Mouse (Mus musculus) heart, adult 9 months (tissue): ENCODE measurements around the gene Fam216b.

Experiments used
- DNase-seq, 2 experiments: peaks; one replicate each; pipeline ENCODE4 v3.0.0; 2022; ENCODE audit warnings: low spot score in 2 of 2

Fam216b gene

DNA sequence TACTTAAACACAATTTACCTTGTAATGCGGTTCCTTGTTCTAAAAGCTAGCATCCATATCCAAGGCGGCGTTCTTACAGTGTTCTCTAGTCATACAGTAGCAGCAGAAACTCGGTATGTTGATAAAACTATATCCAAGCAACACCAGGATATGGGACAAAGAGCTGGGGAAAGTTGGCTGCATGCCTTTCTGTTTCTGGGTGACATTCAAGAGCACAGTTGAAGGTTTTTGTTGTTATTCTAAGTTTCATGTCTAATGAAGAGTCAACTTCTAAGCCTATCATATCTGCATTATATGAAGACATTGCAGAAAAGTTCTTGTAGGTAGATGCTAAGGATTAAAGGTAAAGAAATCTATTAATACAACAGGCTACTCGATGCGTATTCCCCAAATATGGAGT lies at the start of gene Fam216b:
Gene Fam216b, minus strand, starts transcription at position 101 of the 400 bp plus-strand sequence.
- DNase-seq: no peak

DNA sequence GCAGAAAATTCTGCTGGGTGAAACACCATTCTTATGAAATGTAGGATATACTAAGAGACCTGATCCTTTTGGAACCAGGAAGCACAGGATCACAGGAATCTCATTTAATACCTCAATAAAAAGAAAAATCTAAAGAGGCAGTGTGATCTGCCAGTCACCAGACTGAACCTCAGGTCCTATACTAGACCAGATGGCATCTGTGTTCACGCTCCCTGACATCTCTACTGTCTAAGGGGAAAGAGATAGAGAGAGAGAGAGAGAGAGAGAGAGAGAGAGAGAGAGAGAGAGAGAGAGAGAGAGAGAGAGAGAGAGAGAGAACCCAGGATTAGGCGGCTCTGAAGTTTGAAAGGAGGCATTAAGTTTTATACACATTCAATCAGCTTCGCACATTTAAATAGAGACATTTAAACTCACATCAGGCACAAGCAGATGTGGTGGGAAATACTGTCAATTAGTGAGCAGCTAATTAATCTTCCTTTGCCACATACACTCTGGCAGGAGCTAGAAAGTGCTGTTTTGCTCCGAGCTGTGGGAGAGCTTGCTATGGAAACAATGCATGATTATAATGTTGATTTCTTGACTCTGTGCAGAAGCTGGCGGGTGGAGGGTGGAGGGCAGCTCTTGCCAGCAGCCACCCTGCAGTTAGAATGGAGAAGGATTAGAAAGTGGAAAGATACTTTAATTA lies 43.7 kb upstream of the Fam216b start:
- no peak for DNase-seq

GRCm38 (mm10) chr14:78126670-78127069 lies 37.9 kb upstream of the Fam216b start:
- no peak for DNase-seq

GRCm38 (mm10) chr14:78120286-78120685 lies 31.5 kb upstream of the Fam216b start:
- DNase-seq: no peak

DNA sequence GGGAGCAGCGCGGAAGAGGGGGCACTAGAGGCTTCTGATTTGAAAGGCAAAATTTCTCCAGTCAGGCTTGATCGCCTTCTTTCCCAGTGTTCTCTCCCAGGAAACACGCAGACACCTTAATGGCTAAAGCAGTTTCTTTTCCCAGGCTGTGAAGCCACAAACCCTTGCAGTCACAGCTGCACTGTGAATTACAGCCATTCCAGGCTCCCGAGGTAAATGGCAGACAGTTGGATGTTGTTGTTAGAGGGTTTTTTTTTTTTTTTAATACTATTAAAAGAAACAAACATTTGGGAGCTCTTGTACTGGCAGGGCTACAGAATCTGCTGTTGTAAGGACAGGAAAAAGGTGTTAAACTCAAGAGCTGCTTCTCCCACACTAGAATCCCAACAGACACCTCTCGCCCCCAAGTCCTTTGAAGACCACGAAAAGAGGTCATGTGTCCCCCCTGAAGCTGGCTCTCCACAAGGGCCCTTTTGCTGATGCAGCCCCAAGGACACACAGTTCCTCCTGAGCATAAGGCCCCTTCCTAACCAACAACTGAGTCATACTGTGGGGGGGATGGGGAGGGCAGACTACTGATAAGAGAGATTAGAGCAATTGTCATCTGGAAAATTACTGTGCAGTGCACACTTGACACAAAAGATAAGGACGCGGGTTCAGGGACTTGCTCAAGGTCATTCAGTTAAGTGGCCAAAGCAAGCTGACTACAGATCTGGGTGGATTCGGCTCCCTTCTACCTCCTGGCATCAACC lies 30.8 kb upstream of the Fam216b start:
- no peak for DNase-seq

DNA sequence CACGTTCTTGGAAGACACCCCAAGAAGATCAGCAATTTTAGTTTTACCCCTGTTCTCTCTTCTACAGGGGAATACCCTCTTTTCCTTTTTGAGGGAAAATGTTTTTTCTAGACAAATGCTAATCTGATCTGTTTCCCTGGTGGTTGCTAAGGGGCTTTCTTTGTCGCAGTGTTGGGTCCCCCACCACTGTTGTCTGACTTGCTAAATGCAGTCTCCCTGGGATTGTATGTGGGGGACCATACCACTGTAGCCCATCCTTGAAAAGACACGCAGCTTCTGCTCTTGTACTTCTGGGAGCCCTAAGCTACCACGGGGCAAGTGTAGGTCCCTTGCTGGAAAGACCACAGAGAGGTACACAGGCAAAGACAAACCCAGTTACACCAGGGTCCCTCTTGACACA lies 28.9 kb upstream of the Fam216b start:
- DNase-seq: no peak

- no peak for DNase-seq
Measured at GRCm38 (mm10) chr14:78117268-78117667, 28.5 kb upstream of the Fam216b start.

GRCm38 (mm10) chr14:78112466-78112865 lies 23.7 kb upstream of the Fam216b start:
- DNase-seq: no peak

DNA sequence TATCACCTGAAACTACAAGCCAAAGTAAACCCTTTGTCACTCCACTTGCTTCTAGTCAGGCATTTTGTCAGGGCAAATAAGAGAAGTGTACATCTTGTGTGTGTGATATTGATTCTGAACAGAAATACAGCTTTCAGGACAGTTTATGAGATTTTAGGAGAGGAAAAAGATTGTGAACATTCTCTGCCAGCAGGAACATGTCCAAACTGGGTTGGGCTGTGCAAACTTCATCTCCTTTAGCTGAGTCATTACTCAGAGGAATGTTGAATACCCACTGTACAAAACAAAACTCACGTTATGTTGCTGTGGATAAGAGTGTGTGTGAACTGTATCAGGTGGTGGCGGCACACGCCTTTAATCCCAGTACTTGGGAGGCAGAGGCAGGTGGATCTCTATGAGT lies 22.1 kb upstream of the Fam216b start:
- DNase-seq: no peak

DNA sequence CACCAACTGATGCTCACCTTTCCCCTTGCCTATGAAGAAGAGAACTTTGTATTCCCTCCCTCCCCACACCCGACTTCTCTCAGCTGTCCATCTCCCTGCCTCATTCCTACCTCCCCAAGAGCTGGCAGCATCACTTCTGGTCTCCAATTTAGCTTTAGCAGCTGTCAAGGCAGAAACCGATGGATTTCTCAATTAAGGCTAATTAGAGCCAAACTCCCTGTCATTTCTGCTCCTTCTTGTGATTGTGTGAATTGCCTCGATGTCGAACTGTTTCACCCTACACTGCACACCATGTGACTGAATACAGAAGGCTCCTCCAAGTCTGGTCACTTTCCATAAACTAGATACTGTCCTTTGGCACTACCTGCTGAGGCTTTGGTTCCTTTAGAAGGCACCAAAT lies 20.6 kb upstream of the Fam216b start:
- DNase-seq: no peak

DNA sequence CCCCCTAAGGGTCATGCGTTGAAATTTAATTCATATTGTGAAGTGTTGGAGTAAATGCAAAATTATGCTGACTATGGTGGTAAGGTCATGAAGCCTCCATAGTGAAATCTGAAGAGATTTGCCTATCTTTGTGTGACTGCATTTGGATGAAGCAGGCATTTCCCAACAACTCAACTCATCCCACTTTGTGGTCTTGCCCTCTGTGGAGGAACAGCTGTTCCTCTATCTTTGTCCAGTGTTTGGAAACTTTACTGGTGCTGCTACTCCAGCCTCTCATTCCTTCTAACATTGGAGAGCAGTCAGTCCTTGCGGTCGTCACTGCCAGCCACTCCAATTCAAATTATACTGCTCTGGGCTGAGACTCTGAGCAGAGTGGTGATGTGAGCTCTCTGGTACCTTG lies 19.6 kb upstream of the Fam216b start:
- no peak for DNase-seq

- no peak for DNase-seq
Measured at GRCm38 (mm10) chr14:78089591-78089990, 784 bp upstream of the Fam216b start.

GRCm38 (mm10) chr14:78083465-78083864 lies 5.3 kb downstream of the Fam216b start:
- DNase-seq: no peak

GRCm38 (mm10) chr14:78077508-78077907 lies 11.3 kb downstream of the Fam216b start:
- no peak for DNase-seq

- DNase-seq: no peak
Measured at GRCm38 (mm10) chr14:78065938-78066710, 22.7 kb downstream of the Fam216b start.

- no peak for DNase-seq
Measured at GRCm38 (mm10) chr14:78062484-78062883, 26.3 kb downstream of the Fam216b start.

- no peak for DNase-seq
Measured at GRCm38 (mm10) chr14:78060609-78060951, 28.2 kb downstream of the Fam216b start.

GRCm38 (mm10) chr14:78059878-78060608 lies 28.8 kb downstream of the Fam216b start:
- DNase-seq: no peak

GRCm38 (mm10) chr14:78057362-78057761 lies 31.4 kb downstream of the Fam216b start:
- DNase-seq: no peak

- no peak for DNase-seq
Measured at GRCm38 (mm10) chr14:78056371-78056770, 32.4 kb downstream of the Fam216b start.

- no peak for DNase-seq
Measured at GRCm38 (mm10) chr14:78048674-78049073, 40.1 kb downstream of the Fam216b start.

GRCm38 (mm10) chr14:78048258-78048657 lies 40.5 kb downstream of the Fam216b start:
- no peak for DNase-seq
